Mouse (Mus musculus) spleen, adult 12 weeks (tissue): Measurements from ENCODE around the gene Dlx6.

Experiments used
- DNase-seq: peaks from one replicate; pipeline ENCODE4 v3.0.0; 2022; ENCODE audit warnings: low spot score

The Dlx6 gene

GRCm38 (mm10) chr6:6863160-6863870 is at the start of gene Dlx6:
TSS of gene Dlx6 (plus strand) at chr6:6863334.
- no peak for DNase-seq

DNA sequence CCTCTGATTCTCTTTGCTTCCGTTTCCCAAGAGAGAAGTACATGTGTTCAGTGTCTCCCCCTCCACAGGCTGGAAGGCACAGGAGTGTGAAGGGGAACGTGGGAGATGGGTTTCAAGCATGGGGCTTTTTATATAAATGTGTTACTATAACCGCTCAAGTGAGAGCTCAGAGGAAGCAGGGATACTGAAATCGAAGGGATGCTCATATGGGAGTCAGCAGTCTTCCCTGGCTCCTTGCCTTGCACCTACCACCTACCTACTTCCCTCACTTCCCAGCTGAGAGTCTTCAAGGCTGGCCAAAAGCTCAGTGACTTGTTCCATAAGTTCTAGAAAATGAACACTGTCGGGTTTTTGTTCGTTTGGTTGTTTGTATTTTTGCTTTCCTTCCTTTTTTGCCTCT is 46.3 kb upstream of the Dlx6 start:
- no peak for DNase-seq

GRCm38 (mm10) chr6:6818036-6818788 is 44.9 kb upstream of the Dlx6 start:
- DNase-seq = no peak

- DNase-seq = no peak
Measured at GRCm38 (mm10) chr6:6819134-6819533, 44.0 kb upstream of the Dlx6 start.

- DNase-seq = no peak
Measured at GRCm38 (mm10) chr6:6825313-6825712, 37.8 kb upstream of the Dlx6 start.

- DNase-seq = no peak
Measured at GRCm38 (mm10) chr6:6826861-6827260, 36.3 kb upstream of the Dlx6 start.

DNA sequence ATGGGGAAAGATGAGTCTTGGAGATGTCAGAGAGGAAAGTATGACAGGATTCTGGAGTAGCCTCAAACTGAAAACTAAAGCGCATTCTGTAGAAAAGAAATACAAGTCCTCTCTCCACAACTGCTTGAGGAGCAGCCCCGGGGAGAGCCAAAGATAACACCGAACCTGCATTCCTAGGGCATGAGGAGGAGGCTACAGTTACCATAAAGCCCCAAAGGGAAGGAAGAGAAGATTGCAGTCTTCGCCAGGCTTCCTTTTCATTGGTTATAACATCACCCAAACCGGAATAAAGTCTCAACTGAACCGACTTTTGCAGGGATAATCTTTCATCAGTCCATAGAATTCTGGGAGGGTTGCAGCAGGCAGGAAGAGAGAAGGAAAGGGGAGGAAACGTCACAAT is 32.7 kb upstream of the Dlx6 start:
- DNase-seq = no peak

GRCm38 (mm10) chr6:6833301-6833700 is 29.8 kb upstream of the Dlx6 start:
- DNase-seq = no peak

DNA sequence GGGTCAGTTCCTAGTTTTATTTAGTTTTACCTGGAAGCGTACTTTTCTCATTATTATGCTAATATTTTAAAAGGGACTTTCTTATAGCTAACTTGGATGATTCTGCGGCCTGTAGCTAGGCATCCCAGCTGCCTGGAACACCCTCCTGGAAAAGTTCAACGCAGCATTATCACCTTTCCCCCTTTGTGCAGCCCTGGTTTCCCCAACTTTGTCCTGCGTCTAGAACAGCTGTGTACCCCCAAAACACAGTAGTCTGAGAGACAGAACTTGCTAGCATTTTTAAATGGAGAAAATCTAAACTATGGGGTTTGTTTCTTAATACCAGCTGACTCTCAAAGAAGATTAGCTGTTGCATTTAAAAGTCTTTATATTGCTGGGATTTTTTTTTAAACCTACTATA is 14.6 kb upstream of the Dlx6 start:
- no peak for DNase-seq

DNA sequence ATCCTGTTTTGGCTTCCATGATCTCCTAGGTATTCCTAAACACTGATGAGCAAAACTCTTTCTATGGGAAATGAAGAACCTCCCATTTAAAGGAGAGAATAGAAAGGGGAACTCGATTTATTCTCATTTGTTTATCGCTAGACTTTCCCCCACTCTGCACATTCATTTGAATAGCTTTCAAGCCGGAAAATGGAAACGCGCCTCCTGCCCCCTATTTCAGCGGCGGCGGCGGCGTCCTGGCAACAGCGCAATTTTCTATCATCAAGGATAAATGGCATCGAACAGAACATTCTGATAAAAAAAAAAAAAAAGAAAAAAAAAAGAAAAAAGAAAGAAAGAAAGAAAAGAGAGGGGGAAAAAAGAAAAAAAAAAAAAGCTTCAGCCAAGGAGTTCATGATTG is 13.4 kb upstream of the Dlx6 start:
- no peak for DNase-seq

DNA sequence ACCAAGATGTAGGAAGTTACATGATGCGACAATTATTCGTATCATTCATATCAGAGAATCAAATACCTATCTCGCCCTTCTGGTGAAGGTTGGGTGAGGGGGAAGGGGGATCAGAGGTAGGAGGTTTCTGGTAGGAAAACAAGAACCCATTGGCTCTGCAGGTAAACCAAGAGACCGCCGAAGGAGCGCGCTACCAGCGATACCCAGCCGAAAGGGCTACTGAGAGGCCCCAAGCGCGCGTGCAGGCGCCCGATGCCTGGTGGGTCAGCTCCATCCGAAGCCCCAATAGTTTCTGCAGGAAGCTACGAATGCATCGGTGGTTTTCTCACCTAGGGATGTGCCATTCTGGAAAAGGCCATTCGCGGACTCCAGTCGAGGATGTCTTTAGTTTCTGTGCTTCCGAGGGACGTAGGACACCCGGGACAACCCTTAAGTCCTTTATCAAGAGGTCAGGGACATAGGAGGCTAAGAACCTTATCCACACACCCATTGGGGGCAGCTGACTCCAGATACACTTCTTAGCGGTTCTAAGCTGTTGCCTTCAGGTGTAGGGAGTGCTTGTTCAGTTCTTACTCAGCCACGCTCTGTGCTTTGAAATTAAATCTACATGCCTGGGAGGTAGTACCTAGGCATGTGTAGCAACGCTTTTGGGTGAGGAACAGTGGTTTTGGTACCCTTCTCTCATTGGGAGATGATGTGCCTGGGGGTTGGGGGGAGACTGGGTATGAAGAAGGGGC is 12.6 kb upstream of the Dlx6 start:
- DNase-seq = no peak

- DNase-seq = no peak
Measured at GRCm38 (mm10) chr6:6851166-6851565, 12.0 kb upstream of the Dlx6 start.

GRCm38 (mm10) chr6:6852944-6853343 is 10.2 kb upstream of the Dlx6 start:
- no peak for DNase-seq

GRCm38 (mm10) chr6:6854176-6854575 is 9.0 kb upstream of the Dlx6 start:
- DNase-seq = no peak

DNA sequence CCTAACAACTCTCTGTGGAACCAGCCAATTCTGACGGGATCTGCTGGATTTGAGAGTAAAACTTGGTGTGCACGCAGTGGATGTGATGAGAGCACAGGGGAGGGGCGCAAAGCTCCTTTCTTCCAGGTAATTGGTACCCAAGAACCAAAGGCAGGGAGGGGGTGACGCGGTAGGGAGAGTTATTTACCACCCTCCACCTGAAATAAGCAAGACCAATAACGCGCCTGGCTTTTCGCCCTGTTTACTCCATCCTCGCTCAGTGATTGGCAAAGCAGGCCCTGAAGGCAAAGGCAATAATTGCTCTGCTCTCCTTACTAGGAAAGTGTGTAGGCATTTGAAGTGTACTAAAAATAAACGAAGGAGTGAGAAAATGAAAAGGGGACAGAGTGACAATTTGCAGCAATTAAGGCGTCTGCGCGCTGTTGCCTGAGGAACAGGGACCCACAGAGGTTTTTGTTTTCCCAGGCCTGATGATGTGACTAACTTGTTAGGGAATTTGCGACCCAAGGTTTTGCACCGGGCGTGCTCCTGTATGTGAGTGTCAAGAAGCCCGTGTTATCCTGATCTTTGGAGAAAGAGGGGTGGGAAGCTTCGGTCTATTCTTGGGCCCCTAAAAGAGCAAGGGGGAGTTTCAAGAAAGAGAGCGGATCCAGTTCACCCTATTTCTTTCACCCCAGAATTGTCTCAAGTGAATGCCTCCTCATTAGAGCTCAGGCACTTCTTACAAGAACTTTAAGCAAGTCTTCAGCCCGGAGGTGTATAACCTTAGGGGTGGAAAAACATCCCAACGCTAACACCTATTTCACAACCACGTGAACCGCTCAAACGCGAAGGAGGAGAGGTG is 8.0 kb upstream of the Dlx6 start:
- DNase-seq = no peak

GRCm38 (mm10) chr6:6855746-6856185 is 7.4 kb upstream of the Dlx6 start:
- DNase-seq = no peak

GRCm38 (mm10) chr6:6856316-6856715 is 6.8 kb upstream of the Dlx6 start:
- no peak for DNase-seq

DNA sequence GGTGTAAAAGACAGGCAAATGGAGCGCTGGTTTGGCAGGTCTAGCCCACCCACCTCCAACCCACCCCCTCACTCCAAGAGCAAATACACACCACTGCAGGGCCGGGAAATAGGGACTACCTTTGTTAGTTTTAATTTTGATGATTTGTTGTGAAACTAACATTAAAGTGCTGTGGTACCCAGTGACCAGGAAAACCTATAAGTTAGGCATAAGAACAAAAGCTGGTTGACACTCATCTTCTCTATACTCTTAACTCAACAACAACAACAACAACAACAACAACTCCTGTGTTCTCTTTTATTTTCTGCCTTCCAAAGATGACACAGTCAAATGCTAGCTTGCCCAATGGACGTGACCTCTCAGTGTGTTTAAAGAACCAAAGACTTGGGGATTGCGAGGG is 6.3 kb upstream of the Dlx6 start:
- DNase-seq = no peak

- DNase-seq = no peak
Measured at GRCm38 (mm10) chr6:6857766-6858165, 5.4 kb upstream of the Dlx6 start.

DNA sequence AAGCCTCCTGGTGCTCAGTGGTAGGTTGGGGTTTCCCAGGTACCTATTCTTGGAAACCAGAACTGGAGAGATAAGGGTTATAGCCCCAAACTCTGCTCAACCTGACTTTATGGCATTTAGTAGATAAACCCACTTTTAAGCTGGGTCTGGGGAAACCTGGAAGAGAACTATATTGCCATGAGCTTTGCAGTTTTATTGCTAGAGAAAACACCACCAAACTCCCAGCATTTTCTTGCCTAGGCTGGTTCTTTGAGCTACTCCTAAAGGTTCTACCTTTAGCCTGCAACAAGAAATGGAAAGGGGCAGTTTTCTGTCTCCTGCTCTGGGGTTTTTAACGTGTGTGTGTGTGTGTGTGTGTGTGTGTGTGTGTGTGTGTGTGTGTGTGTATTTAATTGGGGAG is 4.6 kb upstream of the Dlx6 start:
- no peak for DNase-seq

GRCm38 (mm10) chr6:6859111-6859949 is 3.8 kb upstream of the Dlx6 start:
- no peak for DNase-seq
